In the genomic region with DNA sequence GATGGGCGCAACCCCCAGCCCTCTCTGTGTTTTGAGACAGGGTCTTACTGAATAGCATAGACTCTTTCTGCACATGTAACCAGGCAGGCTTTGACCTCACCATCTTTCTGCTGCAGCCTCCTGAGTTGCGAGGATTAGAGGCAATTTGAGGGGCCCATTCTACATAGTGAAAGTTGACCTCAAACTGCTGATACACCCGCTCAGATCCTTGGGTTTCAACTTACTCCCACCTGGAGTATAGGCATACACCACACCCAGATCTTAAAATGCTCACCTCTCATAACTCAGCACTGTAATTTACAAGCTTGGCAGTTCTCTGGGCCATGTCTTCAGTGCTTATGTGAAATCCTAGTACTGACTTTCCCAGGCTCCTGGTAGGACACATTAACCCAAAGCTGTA, we compare ENCODE assay signal across 26 mouse cellular contexts. TPM values are rescaled to one million over a fixed set of nuclear protein-coding genes. Genes with fewer than 3 reads are reported as not detected.
DNase-seq lines count a peak whose midpoint lies in the region; ATAC-seq and TF ChIP-seq lines count a peak whose summit lies in the region.
"Had no signal": no experiment of that assay in that cellular context is flagged by ENCODE, and none has a peak within 500 bp of the region (broad histone marks: within the 10 kb centered on the region; RNA-seq: fewer than 3 reads in every experiment).

No protein-coding gene starts in this region.

- H3K9ac ChIP-seq in embryonic facial prominence, embryonic 12.5 days, result no peak overlapping the region
- H3K9ac ChIP-seq in heart, adult 2 months (ENCODE audit: low read depth, low read length), result no peak overlapping the region
- H3K9ac ChIP-seq: embryonic facial prominence, embryonic 15.5 days; forebrain, embryonic 12.5 days had no signal

- no peaks in the 10 kb centered on the region for H3K79me2 ChIP-seq in heart, adult 2 months (replicated peaks; ENCODE audit: control insufficient read depth, insufficient read depth, low read length)

- H3K9me3 ChIP-seq in embryonic facial prominence, embryonic 12.5 days, result no peaks in the 10 kb centered on the region
- H3K9me3 ChIP-seq in embryonic facial prominence, embryonic 10.5 days, result no peaks in the 10 kb centered on the region
- H3K9me3 ChIP-seq: embryonic facial prominence, embryonic 15.5 days; forebrain, embryonic 10.5 days; forebrain, embryonic 12.5 days; G1E had no signal

- H3K4me1 ChIP-seq in embryonic facial prominence, embryonic 12.5 days, result 0 out of 2 replicates have a peak, but pooled peaks cover 4% of the 10 kb centered on the region
- peaks cover 5% of the 10 kb centered on the region; the same call in 1 of the 2 replicates for H3K4me1 ChIP-seq in embryonic facial prominence, embryonic 10.5 days
- peaks cover 4% of the 10 kb centered on the region for H3K4me1 ChIP-seq in heart, adult 2 months (ENCODE audit: control insufficient read depth, insufficient read depth, low read length)
- H3K4me1 ChIP-seq in small intestine, adult 2 months (ENCODE audit: control insufficient read depth, insufficient read depth, insufficient read length, low read length), result peaks cover 19% of the 10 kb centered on the region; the same call in 1 of the 2 replicates
- H3K4me1 ChIP-seq: embryonic facial prominence, embryonic 15.5 days had no signal

- no peak for DNase-seq in embryonic facial prominence, embryonic 10.5 days (ENCODE audit: low spot score)
- no peak for DNase-seq in heart, adult 2 months
- DNase-seq in heart, postnatal 25 days (ENCODE audit: low spot score), result no peak
- DNase-seq in thymus, postnatal 0 days (ENCODE audit: low spot score), result no peak
- DNase-seq: adrenal gland, adult 2 months; adrenal gland, postnatal 10 days; adrenal gland, postnatal 25 days; B cell, adult 2 months; cerebellum, adult 11-12 months; cerebellum, adult 2 months; cerebellum, adult 9-10 months; cerebellum, postnatal 10 days; cerebellum, postnatal 25 days had no signal

- H3K27me3 ChIP-seq in embryonic facial prominence, embryonic 12.5 days, result no peaks in the 10 kb centered on the region
- H3K27me3 ChIP-seq in embryonic facial prominence, embryonic 10.5 days (replicated peaks; ENCODE audit: low read depth, poor library complexity, severe bottlenecking), result no peaks in the 10 kb centered on the region
- H3K27me3 ChIP-seq in heart, adult 2 months (ENCODE audit: control insufficient read depth, insufficient read depth, low read length), result no peaks in the 10 kb centered on the region
- H3K27me3 ChIP-seq in small intestine, adult 2 months (ENCODE audit: control insufficient read depth, insufficient read depth, low read length), result no peaks in the 10 kb centered on the region
- H3K27me3 ChIP-seq: CH12.LX; embryonic facial prominence, embryonic 15.5 days; forebrain, embryonic 12.5 days; Patski had no signal

- ATAC-seq in embryonic facial prominence, embryonic 12.5 days (ENCODE audit: insufficient number of reproducible peaks, insufficient read depth, low FRiP score, low TSS enrichment), result peak; percentile 69; the same call in 1 of the 2 replicates
- ATAC-seq: activated CD4-positive, CD25-positive, alpha-beta regulatory T cell, adult 4 months; CD4-positive, CD25-positive, alpha-beta regulatory T cell, adult 4 months; forebrain, embryonic 14.5 days; forebrain, embryonic 16.5 days; Patski had no signal

- no peak overlapping the region for H3K4me2 ChIP-seq in embryonic facial prominence, embryonic 12.5 days (replicated peaks)
- H3K4me2 ChIP-seq: embryonic facial prominence, embryonic 15.5 days; forebrain, embryonic 12.5 days had no signal

- no peak overlapping the region for H3K4me3 ChIP-seq in embryonic facial prominence, embryonic 12.5 days
- no peak overlapping the region for H3K4me3 ChIP-seq in embryonic facial prominence, embryonic 10.5 days
- no peak overlapping the region for H3K4me3 ChIP-seq in heart, adult 2 months
- H3K4me3 ChIP-seq in small intestine, adult 2 months (ENCODE audit: low read depth, low read length), result no peak overlapping the region
- H3K4me3 ChIP-seq: embryonic facial prominence, embryonic 15.5 days; erythroblast, embryonic 14.5 days; forebrain, embryonic 10.5 days; forebrain, embryonic 12.5 days had no signal

- H3K27ac ChIP-seq in embryonic facial prominence, embryonic 12.5 days, result no peak overlapping the region
- no peak overlapping the region for H3K27ac ChIP-seq in embryonic facial prominence, embryonic 10.5 days (replicated peaks)
- peak overlapping the region; percentile 26; the same call in 1 of the 2 replicates for H3K27ac ChIP-seq in heart, adult 2 months
- H3K27ac ChIP-seq in small intestine, adult 2 months (ENCODE audit: insufficient read depth, low read depth, low read length), result peak overlapping the region; percentile 51; the same call in 1 of the 2 replicates
- H3K27ac ChIP-seq: embryonic facial prominence, embryonic 15.5 days; forebrain, embryonic 10.5 days; forebrain, embryonic 12.5 days had no signal

- no peak for TF ChIP-seq EP300 in heart, adult 2 months (IDR thresholded peaks at IDR 0.05; ENCODE audit: insufficient read depth, low read depth, low read length)

- no peak for TF ChIP-seq POLR2A in heart, adult 2 months (IDR thresholded peaks at IDR 0.05; ENCODE audit: insufficient read depth, low read depth, low read length)
- TF ChIP-seq POLR2A in small intestine, adult 2 months (IDR thresholded peaks at IDR 0.05; ENCODE audit: low read depth, low read length), result no peak

- WGBS in embryonic facial prominence, embryonic 12.5 days, result 77% methylated on average over 3 of the region's 3 CpGs
- WGBS in embryonic facial prominence, embryonic 10.5 days, result 83% methylated on average over 3 of the region's 3 CpGs
- 78% methylated on average over 3 of the region's 3 CpGs for WGBS in heart, adult 2 months
- 58% methylated on average over 3 of the region's 3 CpGs for WGBS in small intestine, adult 2 months

- intact Hi-C loops in heart, adult 2 months (cut with DNase I), result loop anchor here (5.0 kb wide), 1 partner anchor 458 kb away; no protein-coding TSS in a partner anchor
- intact Hi-C loops in heart, postnatal 25 days (cut with DNase I), result loop anchor here (10.0 kb wide), 2 partner anchors 310 to 450 kb away; no protein-coding TSS in a partner anchor

- H3K36me3 ChIP-seq in embryonic facial prominence, embryonic 12.5 days, result peaks cover 22% of the 10 kb centered on the region
- H3K36me3 ChIP-seq in embryonic facial prominence, embryonic 10.5 days (replicated peaks), result peaks cover 74% of the 10 kb centered on the region
- peaks cover 5% of the 10 kb centered on the region for H3K36me3 ChIP-seq in heart, adult 2 months (ENCODE audit: control insufficient read depth, insufficient read depth, low read length)
- peaks cover 22% of the 10 kb centered on the region for H3K36me3 ChIP-seq in small intestine, adult 2 months (ENCODE audit: control insufficient read depth, insufficient read depth, low read length)

- TF ChIP-seq CTCF in heart, adult 2 months (IDR thresholded peaks at IDR 0.05), result no peak
- TF ChIP-seq CTCF in small intestine, adult 2 months (IDR thresholded peaks at IDR 0.05; ENCODE audit: extremely low read depth, insufficient read length, insufficient replicate concordance, low read depth, low read length), result no peak

RNA-seq across cellular contexts. Expression of a gene that starts 6.8 kb away (rescaled TPM):
- 215 and 221 TPM in 2 replicates for polyA plus RNA-seq in embryonic facial prominence, embryonic 12.5 days (2016; fragmentation: Nextera tagmentation; extraction: Ambion mirVana)
- polyA plus RNA-seq in embryonic facial prominence, embryonic 10.5 days (2016; fragmentation: Nextera tagmentation; extraction: Ambion mirVana), result 345 and 369 TPM in 2 replicates
- 10 to 100 TPM; 66.3 to 66.8 TPM for total RNA-seq in heart, adult 2 months (2021)
- 33.9 and 41.2 TPM in 2 replicates for polyA plus RNA-seq in heart, adult 2 months (2012; rRNA removed)
- total RNA-seq in heart, postnatal 25 days (2021), result 10 to 100 TPM; 63.9 to 70.1 TPM
- polyA plus RNA-seq in small intestine, adult 2 months (2012; rRNA removed), result 55.3 and 57.4 TPM in 2 replicates
- polyA plus RNA-seq in thymus, postnatal 0 days (2015; fragmentation: Nextera tagmentation; extraction: Ambion mirVana), result 127 and 139 TPM in 2 replicates

RNA-seq across cellular contexts. Expression of a gene that starts 24.9 kb away (rescaled TPM):
- polyA plus RNA-seq in embryonic facial prominence, embryonic 12.5 days (2016; fragmentation: Nextera tagmentation; extraction: Ambion mirVana), result 253 and 257 TPM in 2 replicates
- polyA plus RNA-seq in embryonic facial prominence, embryonic 10.5 days (2016; fragmentation: Nextera tagmentation; extraction: Ambion mirVana), result 217 and 224 TPM in 2 replicates
- total RNA-seq in heart, adult 2 months (2021), result 100 to 1,000 TPM; 166 to 197 TPM
- 82.7 and 134 TPM in 2 replicates for polyA plus RNA-seq in heart, adult 2 months (2012; rRNA removed)
- total RNA-seq in heart, postnatal 25 days (2021), result 100 to 1,000 TPM; 142 to 152 TPM
- polyA plus RNA-seq in small intestine, adult 2 months (2012; rRNA removed), result 16.3 and 22.9 TPM in 2 replicates
- polyA plus RNA-seq in thymus, postnatal 0 days (2015; fragmentation: Nextera tagmentation; extraction: Ambion mirVana), result 154 and 163 TPM in 2 replicates

RNA-seq across cellular contexts. Expression of a gene that starts 40.1 kb away (rescaled TPM):
- polyA plus RNA-seq in embryonic facial prominence, embryonic 12.5 days (2016; fragmentation: Nextera tagmentation; extraction: Ambion mirVana), result 46.8 and 48.0 TPM in 2 replicates
- 29.4 and 31.2 TPM in 2 replicates for polyA plus RNA-seq in embryonic facial prominence, embryonic 10.5 days (2016; fragmentation: Nextera tagmentation; extraction: Ambion mirVana)
- total RNA-seq in heart, adult 2 months (2021), result 10 to 100 TPM; 20.2 to 22.3 TPM
- 24.8 and 27.2 TPM in 2 replicates for polyA plus RNA-seq in heart, adult 2 months (2012; rRNA removed)
- total RNA-seq in heart, postnatal 25 days (2021), result 10 to 100 TPM; 22.5 to 22.9 TPM
- 83.5 and 110 TPM in 2 replicates for polyA plus RNA-seq in small intestine, adult 2 months (2012; rRNA removed)
- 23.8 and 26.0 TPM in 2 replicates for polyA plus RNA-seq in thymus, postnatal 0 days (2015; fragmentation: Nextera tagmentation; extraction: Ambion mirVana)

RNA-seq across cellular contexts. Expression of a gene that starts 59.9 kb away (rescaled TPM):
- 13.4 and 14.8 TPM in 2 replicates for polyA plus RNA-seq in embryonic facial prominence, embryonic 12.5 days (2016; fragmentation: Nextera tagmentation; extraction: Ambion mirVana)
- 8.2 and 11.8 TPM in 2 replicates for polyA plus RNA-seq in embryonic facial prominence, embryonic 10.5 days (2016; fragmentation: Nextera tagmentation; extraction: Ambion mirVana)
- total RNA-seq in heart, adult 2 months (2021), result 10 to 100 TPM; 24.6 to 28.9 TPM
- 32.9 and 39.5 TPM in 2 replicates for polyA plus RNA-seq in heart, adult 2 months (2012; rRNA removed)
- total RNA-seq in heart, postnatal 25 days (2021), result 10 to 100 TPM; 31.3 to 31.6 TPM
- polyA plus RNA-seq in small intestine, adult 2 months (2012; rRNA removed), result 4.9 and 6.7 TPM in 2 replicates
- 3.8 TPM in 2 replicates for polyA plus RNA-seq in thymus, postnatal 0 days (2015; fragmentation: Nextera tagmentation; extraction: Ambion mirVana)

RNA-seq across cellular contexts. Expression of a gene that starts 59.9 kb away (rescaled TPM):
- polyA plus RNA-seq in embryonic facial prominence, embryonic 12.5 days (2016; fragmentation: Nextera tagmentation; extraction: Ambion mirVana), result not detected in 2 replicates
- 0.10 and 0.11 TPM in 2 replicates for polyA plus RNA-seq in embryonic facial prominence, embryonic 10.5 days (2016; fragmentation: Nextera tagmentation; extraction: Ambion mirVana)
- total RNA-seq in heart, adult 2 months (2021), result under 1 TPM in 1 of 2 experiments, not detected in 1; 0.07 TPM
- polyA plus RNA-seq in heart, adult 2 months (2012; rRNA removed), result 0.14 and 0.15 TPM in 2 replicates
- not detected for total RNA-seq in heart, postnatal 25 days (2021)
- 0.04 TPM in 1 of 2 replicates, not detected in the other for polyA plus RNA-seq in small intestine, adult 2 months (2012; rRNA removed)
- polyA plus RNA-seq in thymus, postnatal 0 days (2015; fragmentation: Nextera tagmentation; extraction: Ambion mirVana), result 0.04 TPM in 2 replicates
- total RNA-seq: CH12.LX had no signal
- polyA plus RNA-seq: activated CD4-positive, CD25-positive, alpha-beta regulatory T cell, adult 4 months; CD4-positive, CD25-positive, alpha-beta regulatory T cell, adult 4 months; embryonic facial prominence, embryonic 15.5 days; erythroblast, embryonic 14.5 days; G1E had no signal

Comparison
In these comparisons a context has a peak if more than half of its experiments do, and no peak if none do; other contexts are left out.
1. H3K27ac ChIP-seq: peak in heart, adult 2 months (single experiment) and small intestine, adult 2 months (single experiment); none in embryonic facial prominence, embryonic 12.5 days (single experiment) and embryonic facial prominence, embryonic 10.5 days (single experiment).